Mouse (Mus musculus): ENCODE measurements around the gene Trmt2a. TPM values are rescaled to one million over a fixed set of nuclear protein-coding genes. Genes with fewer than 3 reads are reported as not detected.
A peak's percentile ranks its signal among the peaks of the same experiment; 100 is the strongest.

Gene Trmt2a
- 10 to 100 TPM; 16.1 to 19.8 TPM for total RNA-seq (2021)

GRCm38 (mm10) chr16:18248433-18249363 is at the start of gene Trmt2a, which contains the start of gene Ranbp1:
Trmt2a (plus strand) TSS chr16:18248679.
Ranbp1 (minus strand) TSS chr16:18248732.
- DNase-seq, result peak; percentile 98 to 99
- intact Hi-C loops (cut with DNase I), result loop anchor here (1.0 to 2.0 kb wide), 2 partner anchors 13 to 40 kb away; partner anchors contain the start of genes Dgcr8 and Zdhhc8

GRCm38 (mm10) chr16:18200062-18200461 is 48.4 kb upstream of the Trmt2a start:
- intact Hi-C loops (cut with DNase I), result no loop called here
- DNase-seq, result no peak

- intact Hi-C loops (cut with DNase I), result no loop called here
- DNase-seq, result no peak
Observed at GRCm38 (mm10) chr16:18201620-18202019, 46.9 kb upstream of the Trmt2a start.

- intact Hi-C loops (cut with DNase I), result no loop called here
- DNase-seq, result no peak
Observed at GRCm38 (mm10) chr16:18202061-18202460, 46.4 kb upstream of the Trmt2a start.

- intact Hi-C loops (cut with DNase I), result no loop called here
Observed at GRCm38 (mm10) chr16:18203430-18204091, 44.9 kb upstream of the Trmt2a start.

GRCm38 (mm10) chr16:18210701-18211416 is 37.6 kb upstream of the Trmt2a start:
- intact Hi-C loops (cut with DNase I), result loop anchor here (1.0 to 2.0 kb wide), 3 partner anchors 84 to 159 kb away; partner anchors contain the start of genes Dgcr6 and Rtn4r
- DNase-seq, result peak; percentile 55 to 63

More at GRCm38 (mm10) chr16:18203430-18204091, 44.9 kb upstream of the Trmt2a start:
- no peak for DNase-seq

GRCm38 (mm10) chr16:18211417-18212171 is 36.9 kb upstream of the Trmt2a start:
- peak; percentile 87 to 92 for DNase-seq
- intact Hi-C loops (cut with DNase I), result loop anchor here (1.0 to 2.0 kb wide), 3 partner anchors 85 to 159 kb away; partner anchors contain the start of genes Dgcr6 and Rtn4r

- DNase-seq, result no peak
- intact Hi-C loops (cut with DNase I), result no loop called here
Observed at GRCm38 (mm10) chr16:18213689-18214088, 34.8 kb upstream of the Trmt2a start.

- DNase-seq, result no peak
- intact Hi-C loops (cut with DNase I), result no loop called here
Observed at GRCm38 (mm10) chr16:18214858-18215257, 33.6 kb upstream of the Trmt2a start.

GRCm38 (mm10) chr16:18217579-18217978 is 30.9 kb upstream of the Trmt2a start, which contains the start of gene Ccdc188:
Ccdc188 (plus strand) TSS chr16:18217879.
- DNase-seq, result no peak
- intact Hi-C loops (cut with DNase I), result no loop called here

GRCm38 (mm10) chr16:18218580-18218996 is 29.9 kb upstream of the Trmt2a start:
- intact Hi-C loops (cut with DNase I), result no loop called here

GRCm38 (mm10) chr16:18220001-18220400 is 28.5 kb upstream of the Trmt2a start:
- intact Hi-C loops (cut with DNase I), result no loop called here
- DNase-seq, result no peak

More at GRCm38 (mm10) chr16:18218580-18218996, 29.9 kb upstream of the Trmt2a start:
- DNase-seq, result no peak

GRCm38 (mm10) chr16:18220856-18221542 is 27.5 kb upstream of the Trmt2a start:
- no peak for DNase-seq
- intact Hi-C loops (cut with DNase I), result no loop called here

GRCm38 (mm10) chr16:18221543-18221898 is 27.0 kb upstream of the Trmt2a start:
- intact Hi-C loops (cut with DNase I), result no loop called here
- no peak for DNase-seq

GRCm38 (mm10) chr16:18222188-18222587 is 26.3 kb upstream of the Trmt2a start:
- no peak for DNase-seq

GRCm38 (mm10) chr16:18227187-18227586 is 21.3 kb upstream of the Trmt2a start:
- intact Hi-C loops (cut with DNase I), result no loop called here

More at GRCm38 (mm10) chr16:18222188-18222587, 26.3 kb upstream of the Trmt2a start:
- intact Hi-C loops (cut with DNase I), result no loop called here

GRCm38 (mm10) chr16:18227897-18228422 is 20.5 kb upstream of the Trmt2a start:
- intact Hi-C loops (cut with DNase I), result no loop called here
- no peak for DNase-seq

More at GRCm38 (mm10) chr16:18227187-18227586, 21.3 kb upstream of the Trmt2a start:
- DNase-seq, result no peak

- intact Hi-C loops (cut with DNase I), result no loop called here
- DNase-seq, result no peak
Observed at GRCm38 (mm10) chr16:18228856-18229255, 19.6 kb upstream of the Trmt2a start.

- intact Hi-C loops (cut with DNase I), result no loop called here
- peak; percentile 51 to 52 for DNase-seq
Observed at GRCm38 (mm10) chr16:18229622-18230021, 18.9 kb upstream of the Trmt2a start.
